Mouse (Mus musculus) midbrain, embryonic 11.5 days (tissue): ENCODE results near the gene Bckdk. TPM values are rescaled to one million over a fixed set of nuclear protein-coding genes. Genes with fewer than 3 reads are reported as not detected.
A peak's percentile ranks its signal among the peaks of the same experiment; 100 is the strongest.

Experiments used
- ATAC-seq: fragments of 200-750 bp; cut with Nextera tagmentation; 2 replicates; pipeline ENCODE4 v1.8.0; 2017; ENCODE audit warnings: moderate TSS enrichment, moderate library complexity; ENCODE audit not compliant: low FRiP score
- DNase-seq: peaks from one replicate; pipeline ENCODE4 v3.0.0; 2015; ENCODE audit warnings: low spot score; ENCODE audit errors: missing footprints
- H3K27ac ChIP-seq: fragments of 300-500 bp; sonication (generic); 2 replicates; pipeline ENCODE4 v1.5.1; 2014; ENCODE audit warnings: low read depth, low read length
- H3K27me3 ChIP-seq: fragments of 300-500 bp; sonication (generic); 2 replicates; pipeline ENCODE4 v1.6.1; 2014; ENCODE audit warnings: mild to moderate bottlenecking, low read length, moderate library complexity, mixed read lengths; ENCODE audit not compliant: control insufficient read depth, insufficient read depth
- H3K36me3 ChIP-seq: fragments of 300-500 bp; sonication (generic); 2 replicates; pipeline ENCODE4 v1.6.1; 2014; ENCODE audit warnings: mild to moderate bottlenecking, low read length, moderate library complexity, mixed read lengths; ENCODE audit not compliant: control insufficient read depth, insufficient read depth
- H3K4me1 ChIP-seq: fragments of 300-500 bp; sonication (generic); 2 replicates; pipeline ENCODE4 v1.6.1; 2014; ENCODE audit warnings: low read length; ENCODE audit not compliant: control insufficient read depth, insufficient read depth
- H3K4me2 ChIP-seq: fragments of 300-500 bp; sonication (generic); 2 replicates; pipeline ENCODE4 v1.6.1; 2014; ENCODE audit warnings: mild to moderate bottlenecking, moderate library complexity
- H3K4me3 ChIP-seq: fragments of 300-500 bp; sonication (generic); 2 replicates; pipeline ENCODE4 v1.5.1; 2014; ENCODE audit warnings: low read depth, low read length
- H3K9ac ChIP-seq: fragments of 300-500 bp; sonication (generic); 2 replicates; pipeline ENCODE4 v1.6.1; 2014; ENCODE audit warnings: low read length
- H3K9me3 ChIP-seq: fragments of 300-500 bp; sonication (generic); 2 replicates; pipeline ENCODE4 v1.6.1; 2016; ENCODE audit warnings: low read length; ENCODE audit not compliant: control insufficient read depth
- WGBS: fragments of 180-500 bp; shearing (Covaris S2); extraction: QIAGEN DNeasy Blood & Tissue Kit; methylation state at CpG from one replicate; pipeline ENCODE4 v1.1.7; 2014; 5-methylcytosine and 5-hydroxymethylcytosine counted together
- polyA plus RNA-seq: library from polyadenylated mRNA; unstranded; fragments of >200 nt; fragmentation: Nextera tagmentation; extraction: Ambion mirVana; gene quantifications from 2 replicates; pipeline ENCODE4 v1.2.1, GENCODE M21; 2014

The Bckdk gene
- 96.5 and 107 TPM in 2 replicates for polyA plus RNA-seq

GRCm38 (mm10) chr7:127903971-127904796, at the start of gene Bckdk:
Gene Bckdk, plus strand, starts transcription at chr7:127904082.
- H3K27ac ChIP-seq = peak within 1 kb of the TSS; percentile 52
- ATAC-seq = peak; percentile 88
- 9% methylated on average over 38 of the region's 38 CpGs for WGBS

GRCm38 (mm10) chr7:127858258-127858657, 45.6 kb upstream of the Bckdk start:
- no peak overlapping the region for H3K4me2 ChIP-seq
- 96% methylated on average over 6 of the region's 6 CpGs for WGBS
- no peak overlapping the region for H3K9ac ChIP-seq
- H3K9me3 ChIP-seq = no peaks in the 10 kb centered on the region
- no peak overlapping the region for H3K4me3 ChIP-seq
- no peak overlapping the region for H3K27ac ChIP-seq
- no peaks in the 10 kb centered on the region for H3K36me3 ChIP-seq
- DNase-seq (peak; percentile 37), ATAC-seq (no peak)
- no peaks in the 10 kb centered on the region for H3K27me3 ChIP-seq
- no peaks in the 10 kb centered on the region for H3K4me1 ChIP-seq

More at GRCm38 (mm10) chr7:127903971-127904796, at the start of gene Bckdk:
- Histone ChIP-seq H3K4me1 (peaks cover 5% of the 10 kb centered on the region), H3K9me3 (no peaks in the 10 kb centered on the region), H3K4me3 (peak within 1 kb of the TSS; percentile 70), H3K36me3 (peaks cover 12% of the 10 kb centered on the region; the same call in 1 of the 2 replicates), H3K27me3 (no peaks in the 10 kb centered on the region), H3K9ac (peak within 1 kb of the TSS; percentile 90), H3K4me2 (peak within 1 kb of the TSS; percentile 86)
- peak; percentile 97 for DNase-seq

GRCm38 (mm10) chr7:127866434-127866833, 37.4 kb upstream of the Bckdk start:
- no peaks in the 10 kb centered on the region for H3K4me1 ChIP-seq
- peaks cover 17% of the 10 kb centered on the region; the same call in 1 of the 2 replicates for H3K36me3 ChIP-seq
- H3K4me2 ChIP-seq = no peak overlapping the region
- H3K9me3 ChIP-seq = no peaks in the 10 kb centered on the region
- no peak overlapping the region for H3K9ac ChIP-seq
- DNase-seq (no peak), ATAC-seq (no peak)
- H3K27ac ChIP-seq = no peak overlapping the region
- no peaks in the 10 kb centered on the region for H3K27me3 ChIP-seq
- WGBS = 95% methylated on average over 12 of the region's 12 CpGs
- no peak overlapping the region for H3K4me3 ChIP-seq

- H3K4me2 ChIP-seq = no peak overlapping the region
- H3K27me3 ChIP-seq = no peaks in the 10 kb centered on the region
- no peaks in the 10 kb centered on the region for H3K9me3 ChIP-seq
- H3K9ac ChIP-seq = no peak overlapping the region
- no peak for DNase-seq
- 97% methylated on average over 18 of the region's 18 CpGs for WGBS
- H3K36me3 ChIP-seq = peaks cover 17% of the 10 kb centered on the region; the same call in 1 of the 2 replicates
- H3K27ac ChIP-seq = no peak overlapping the region
- H3K4me3 ChIP-seq = no peak overlapping the region
- no peak for ATAC-seq
- no peaks in the 10 kb centered on the region for H3K4me1 ChIP-seq
These were observed 36.2 kb upstream of the Bckdk start for GRCm38 (mm10) chr7:127867641-127868040.

GRCm38 (mm10) chr7:127869149-127869810, 34.6 kb upstream of the Bckdk start:
- DNase-seq = no peak
- peaks cover 17% of the 10 kb centered on the region; the same call in 1 of the 2 replicates for H3K36me3 ChIP-seq
- no peak overlapping the region for H3K4me3 ChIP-seq
- 76% methylated on average over 3 of the region's 3 CpGs for WGBS
- no peak overlapping the region for H3K9ac ChIP-seq
- H3K9me3 ChIP-seq = no peaks in the 10 kb centered on the region
- H3K27ac ChIP-seq = no peak overlapping the region
- ATAC-seq = no peak
- H3K27me3 ChIP-seq = no peaks in the 10 kb centered on the region
- peaks cover 6% of the 10 kb centered on the region for H3K4me1 ChIP-seq
- H3K4me2 ChIP-seq = no peak overlapping the region

GRCm38 (mm10) chr7:127870136-127870821, 33.6 kb upstream of the Bckdk start:
- no peak for DNase-seq
- 80% methylated on average over 5 of the region's 5 CpGs for WGBS
- no peak overlapping the region for H3K9ac ChIP-seq
- no peak for ATAC-seq
- H3K4me1 ChIP-seq = peaks cover 10% of the 10 kb centered on the region
- H3K27ac ChIP-seq = no peak overlapping the region
- no peaks in the 10 kb centered on the region for H3K9me3 ChIP-seq
- H3K36me3 ChIP-seq = peaks cover 17% of the 10 kb centered on the region; the same call in 1 of the 2 replicates
- H3K4me3 ChIP-seq = no peak overlapping the region
- no peak overlapping the region for H3K4me2 ChIP-seq
- no peaks in the 10 kb centered on the region for H3K27me3 ChIP-seq

- DNase-seq = no peak
- Histone ChIP-seq H3K36me3 (peaks cover 14% of the 10 kb centered on the region), H3K4me3 (peak overlapping the region; percentile 95), H3K4me2 (peak overlapping the region; percentile 68), H3K4me1 (peaks cover 17% of the 10 kb centered on the region), H3K27ac (peak overlapping the region; percentile 99), H3K27me3 (no peaks in the 10 kb centered on the region), H3K9ac (peak overlapping the region; percentile 99), H3K9me3 (no peaks in the 10 kb centered on the region)
- 5% methylated on average over 20 of the region's 20 CpGs for WGBS
- peak; percentile 40 for ATAC-seq
These were observed 28.9 kb upstream of the Bckdk start for GRCm38 (mm10) chr7:127874812-127875626.

- peak overlapping the region; percentile 95 for H3K4me3 ChIP-seq
- ATAC-seq (peak; percentile 97), DNase-seq (peak; percentile 99)
- H3K4me2 ChIP-seq = peak overlapping the region; percentile 69
- H3K27me3 ChIP-seq = no peaks in the 10 kb centered on the region
- H3K36me3 ChIP-seq = peaks cover 20% of the 10 kb centered on the region
- H3K4me1 ChIP-seq = peaks cover 17% of the 10 kb centered on the region
- peak overlapping the region; percentile 99 for H3K27ac ChIP-seq
- WGBS = under 1% methylated on average over 43 of the region's 43 CpGs
- H3K9ac ChIP-seq = peak overlapping the region; percentile 99
- H3K9me3 ChIP-seq = no peaks in the 10 kb centered on the region
These were observed 28.3 kb upstream of the Bckdk start for GRCm38 (mm10) chr7:127875627-127876001.
